Mouse (Mus musculus) brain, embryonic 14.5 days (tissue): ENCODE measurements around the gene Uts2r. TPM values are rescaled to one million over a fixed set of nuclear protein-coding genes. Genes with fewer than 3 reads are reported as not detected.

Experiments used
- DNase-seq: peaks from one replicate; pipeline ENCODE4 v3.0.0-alpha.2; 2011; ENCODE audit warnings: low read depth
- CTCF ChIP-seq: fragments of 200-500 bp; IDR thresholded peaks from 2 replicates; pipeline ENCODE4 v1.5.1; 2012; ENCODE audit warnings: inconsistent platforms, mild to moderate bottlenecking, moderate library complexity, borderline replicate concordance; ENCODE audit not compliant: insufficient read depth, insufficient read length; ENCODE audit errors: extremely low read depth
- POLR2A ChIP-seq: fragments of 200-500 bp; IDR thresholded peaks from 2 replicates; pipeline ENCODE4 v1.6.1; 2012; ENCODE audit warnings: mild to moderate bottlenecking, inconsistent platforms, borderline replicate concordance; ENCODE audit not compliant: poor library complexity, insufficient read depth, insufficient read length, severe bottlenecking; ENCODE audit errors: extremely low read depth
- polyA plus RNA-seq: library from polyadenylated mRNA; depleted of rRNA; stranded (reverse); fragments of >200 nt; gene quantifications from 2 replicates; pipeline ENCODE4 v1.2.3, GENCODE M21; 2012

The Uts2r gene
- polyA plus RNA-seq, 1 experiment: 0.30 TPM

DNA sequence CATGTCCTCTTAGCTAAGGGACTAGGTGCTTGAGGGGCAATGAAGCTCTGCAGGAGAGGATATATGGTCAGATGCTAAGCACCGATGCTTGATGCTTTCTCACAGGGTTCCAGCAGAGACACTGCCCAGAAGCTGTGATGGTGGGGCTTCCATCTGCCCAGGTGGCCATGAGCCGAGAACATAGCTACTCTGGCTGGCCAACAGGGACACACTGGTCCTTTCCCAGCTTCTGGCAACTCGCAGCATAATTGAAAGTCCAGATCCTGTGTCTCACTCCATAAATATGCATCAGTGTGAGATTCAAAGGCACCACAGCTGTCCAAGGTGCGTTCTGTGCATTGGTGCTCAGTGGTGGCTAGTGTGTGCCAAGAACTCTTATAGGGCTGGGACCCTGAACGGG is 13.1 kb downstream of the Uts2r start:
- DNase-seq: peak; percentile 5
- no peak for TF ChIP-seq POLR2A

DNA sequence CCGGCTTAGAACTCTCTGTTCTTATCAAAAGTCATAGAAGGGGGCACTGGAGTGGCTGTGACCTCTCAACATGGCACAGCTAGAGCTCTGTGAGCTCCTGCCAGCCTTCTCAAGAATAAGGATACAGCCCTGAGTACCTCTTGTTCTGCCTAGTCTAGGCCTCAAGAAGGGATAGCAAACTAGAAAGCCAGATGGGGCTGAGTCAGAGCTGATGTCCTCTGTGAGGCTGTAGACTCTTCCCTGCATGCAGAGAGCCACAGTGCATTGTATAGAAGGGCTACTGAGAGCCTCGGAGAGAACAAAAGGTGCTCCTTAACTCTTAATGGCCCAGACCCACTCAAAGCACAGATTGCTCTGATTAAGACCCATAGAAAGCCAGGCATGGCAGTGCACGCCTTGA is 14.2 kb downstream of the Uts2r start:
- peak; percentile 31 for DNase-seq
- no peak for TF ChIP-seq POLR2A
- TF ChIP-seq CTCF: no peak

DNA sequence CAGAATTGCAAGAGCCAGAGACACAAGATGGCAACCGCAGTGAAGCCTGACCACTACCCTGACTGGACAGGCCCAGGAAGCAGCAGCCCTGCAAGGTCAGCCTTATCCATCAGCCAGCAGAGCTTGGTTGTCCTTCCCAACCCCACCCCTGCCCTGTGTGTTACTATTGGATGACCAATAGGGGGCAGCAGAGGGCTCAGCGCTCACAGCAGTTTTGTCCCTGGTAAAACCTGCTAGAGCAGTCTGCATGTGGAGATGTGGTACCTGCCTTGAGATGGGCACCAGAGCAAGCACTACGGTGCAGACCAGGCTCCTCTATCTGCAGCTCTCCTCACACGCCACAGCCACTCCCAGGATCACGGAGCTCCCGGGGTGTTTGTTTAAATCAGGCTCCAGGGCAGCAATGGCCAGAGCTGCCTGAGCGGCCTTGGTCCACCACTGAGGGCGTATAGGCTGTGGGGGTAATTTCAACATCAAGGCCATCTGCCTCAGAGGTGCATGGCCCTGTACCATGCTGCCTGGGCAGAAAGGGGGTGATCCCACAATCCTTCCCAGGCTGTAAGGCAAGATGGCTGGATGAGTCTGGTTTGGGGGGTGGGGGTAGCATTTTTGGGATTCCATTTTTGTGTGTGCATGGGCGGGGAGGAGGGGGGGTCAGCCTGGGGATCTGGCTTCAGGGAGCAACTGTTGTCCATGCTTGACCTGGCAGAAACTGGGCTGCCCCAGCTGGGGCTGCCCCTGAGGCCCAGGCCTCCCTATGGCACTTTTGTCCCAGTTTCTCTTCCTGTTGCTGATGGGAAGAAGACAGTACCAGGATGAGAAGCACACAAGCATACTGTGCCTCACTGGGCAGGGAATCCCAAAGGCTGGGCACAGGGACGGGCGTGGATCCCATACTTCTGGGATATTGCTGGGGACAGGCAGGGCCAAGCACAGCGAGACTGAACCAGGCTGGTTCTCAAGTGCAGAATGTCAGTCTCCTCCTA is 16.5 kb downstream of the Uts2r start:
- peak; percentile 62 for DNase-seq

DNA sequence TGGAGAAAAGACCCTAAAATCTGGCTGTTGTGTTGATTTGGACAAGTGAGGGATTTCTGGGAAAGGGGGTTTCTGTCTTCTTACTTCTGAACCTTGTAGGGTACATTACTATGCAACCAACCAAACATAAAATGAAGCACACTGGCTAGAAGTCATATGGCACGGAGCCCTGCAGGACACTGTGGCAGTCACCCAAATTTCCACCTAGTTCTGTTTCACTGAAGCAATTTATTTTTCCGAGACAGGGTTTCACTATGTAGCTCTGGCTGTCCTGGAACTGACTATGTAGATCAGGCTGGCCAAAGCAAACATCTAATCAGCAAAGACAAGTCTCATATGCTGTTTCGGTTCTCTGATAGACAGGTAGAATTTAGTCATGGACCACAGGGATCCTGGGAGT is 29.6 kb downstream of the Uts2r start:
- no peak for DNase-seq

More for the DNA sequence above, 16.5 kb downstream of the Uts2r start:
- TF ChIP-seq POLR2A (no peak), CTCF (peak; percentile 86)

DNA sequence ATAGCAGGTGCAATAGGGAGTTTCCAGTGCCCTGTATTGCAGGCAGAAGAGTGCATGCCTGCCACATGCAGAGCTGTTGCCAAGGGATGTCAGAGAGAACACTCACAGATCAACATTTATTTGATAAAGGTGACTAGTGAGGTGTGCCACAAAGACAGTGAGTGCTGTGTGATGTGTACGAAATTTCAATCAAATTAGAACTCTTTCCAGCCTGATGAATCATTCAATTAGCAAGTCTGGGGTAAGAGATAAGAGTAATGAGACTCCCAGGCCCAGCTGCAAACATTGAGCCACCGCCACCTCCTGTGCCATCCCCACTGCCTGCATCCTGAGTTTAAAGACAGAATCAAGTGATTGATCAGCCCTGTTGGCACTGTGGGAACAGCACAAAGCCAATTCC is 32.7 kb downstream of the Uts2r start:
- DNase-seq: no peak
- TF ChIP-seq POLR2A (no peak), CTCF (no peak)

More for the DNA sequence above, 29.6 kb downstream of the Uts2r start:
- no peak for TF ChIP-seq CTCF
- TF ChIP-seq POLR2A: no peak

DNA sequence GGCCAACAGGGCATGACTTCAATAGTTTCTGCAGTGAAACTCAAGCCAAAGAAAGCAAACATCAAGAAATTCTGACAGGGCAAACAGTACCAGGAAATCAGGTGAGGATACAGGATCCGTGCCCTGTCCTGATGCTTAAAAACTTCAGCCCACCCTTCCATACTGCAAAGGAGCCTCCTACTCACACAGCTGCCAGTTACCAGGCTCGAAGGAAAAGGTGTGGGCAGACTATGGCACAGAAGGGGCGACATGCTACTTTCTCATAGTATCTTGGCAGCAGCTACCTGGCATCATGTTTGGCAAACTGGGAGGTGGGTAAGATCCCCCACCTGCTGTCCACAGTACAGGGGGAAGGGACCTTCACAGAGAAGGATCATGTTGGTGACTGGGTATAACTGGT is 33.3 kb downstream of the Uts2r start:
- DNase-seq: no peak
- TF ChIP-seq CTCF (no peak), POLR2A (no peak)

DNA sequence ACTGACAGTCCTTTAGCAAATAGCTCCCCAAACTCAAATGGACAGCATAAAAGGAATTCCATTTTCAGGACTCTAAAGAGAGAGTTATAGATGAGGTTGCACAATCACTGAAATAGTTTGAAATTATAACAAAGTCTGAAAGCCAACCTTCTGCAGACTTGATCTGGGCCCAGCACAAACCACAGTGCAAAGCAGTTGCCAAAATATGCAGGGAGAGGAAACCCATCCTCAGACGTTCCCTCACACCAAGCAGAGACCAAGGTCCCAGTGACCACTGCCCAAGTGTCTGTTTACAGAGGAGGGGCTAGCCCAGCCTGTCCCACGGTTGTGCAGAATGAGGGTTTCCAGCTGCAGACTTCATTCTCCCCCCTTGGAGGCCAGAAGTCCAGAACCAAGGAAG is 38.6 kb downstream of the Uts2r start:
- TF ChIP-seq POLR2A (no peak), CTCF (no peak)

DNA sequence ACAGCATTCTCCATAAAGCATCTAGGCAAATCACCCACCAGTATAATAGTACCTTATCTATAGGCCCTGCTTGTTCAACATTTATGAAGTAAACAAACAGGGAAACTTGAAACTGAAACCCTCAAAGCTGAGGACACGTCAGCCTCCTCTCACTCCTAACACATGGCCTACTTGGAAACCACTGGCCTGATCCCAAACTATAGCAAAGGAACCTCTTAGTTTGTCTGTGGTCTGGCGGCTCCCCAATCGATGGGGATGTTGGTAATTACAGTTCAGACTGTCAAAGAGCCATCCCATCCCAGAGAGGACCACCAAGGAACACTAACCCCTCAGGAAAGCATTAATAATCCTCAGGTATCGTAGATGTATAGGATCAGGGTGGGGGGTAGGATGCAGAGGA is 39.8 kb downstream of the Uts2r start:
- DNase-seq: no peak
- TF ChIP-seq POLR2A: no peak
- no peak for TF ChIP-seq CTCF

More for the DNA sequence above, 38.6 kb downstream of the Uts2r start:
- no peak for DNase-seq

DNA sequence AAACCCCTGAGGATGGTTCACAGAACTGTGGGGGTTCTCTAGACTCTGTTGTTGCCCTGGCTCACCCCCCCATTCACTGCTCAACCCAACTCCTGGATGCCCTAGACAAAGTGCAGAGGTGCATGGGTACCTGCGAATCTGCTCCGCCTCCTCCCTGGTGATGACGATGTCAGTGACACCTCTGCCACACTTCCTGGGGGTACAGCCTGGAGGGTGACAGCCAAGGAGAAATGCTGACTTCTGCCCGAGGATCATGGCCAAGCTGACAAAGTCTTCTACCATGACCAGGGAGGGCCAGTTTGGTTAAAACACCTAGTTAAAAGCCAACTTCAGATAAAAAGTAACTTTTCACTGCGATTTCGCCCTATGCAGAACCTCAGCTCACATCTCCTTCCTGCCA is 40.7 kb downstream of the Uts2r start:
- DNase-seq: no peak
- no peak for TF ChIP-seq POLR2A
- TF ChIP-seq CTCF: no peak

DNA sequence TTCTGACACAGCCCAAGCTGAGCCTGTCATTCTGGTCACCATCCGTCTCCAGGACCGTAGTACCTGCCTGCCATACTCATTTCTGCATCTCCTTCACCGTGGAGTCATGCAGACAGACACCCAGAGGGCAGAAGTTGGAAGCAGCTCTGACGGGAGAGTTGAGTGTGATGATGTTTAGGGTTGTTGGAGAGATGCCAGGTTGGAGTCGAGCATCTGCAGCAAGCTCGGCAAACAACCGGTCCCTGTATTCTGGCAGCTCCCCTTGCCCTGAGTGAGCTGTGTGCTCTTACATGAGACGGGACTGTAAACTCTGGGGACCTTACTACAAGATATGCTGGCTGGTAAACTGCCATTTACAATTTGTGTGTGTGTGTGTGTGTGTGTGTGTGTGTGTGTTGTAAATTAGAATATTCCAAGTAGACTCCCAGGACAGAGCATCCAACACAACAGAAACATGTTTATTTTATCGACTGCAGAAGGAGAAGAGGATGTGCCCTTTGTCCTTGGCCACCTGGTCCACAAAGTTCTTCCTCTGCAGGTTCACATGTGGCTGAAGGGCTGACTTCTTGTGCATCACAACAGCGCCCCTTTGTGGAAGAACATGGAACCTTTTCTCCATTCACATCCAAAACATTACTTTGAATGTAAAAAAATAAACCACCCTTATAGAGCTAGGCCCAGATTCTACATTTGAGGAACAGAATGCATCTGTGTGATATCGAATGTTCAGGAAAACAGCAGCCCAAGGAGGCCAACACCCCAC is 41.5 kb downstream of the Uts2r start:
- TF ChIP-seq CTCF: peak; percentile 60; the same call in 1 of the 2 replicates
- TF ChIP-seq POLR2A: no peak

DNA sequence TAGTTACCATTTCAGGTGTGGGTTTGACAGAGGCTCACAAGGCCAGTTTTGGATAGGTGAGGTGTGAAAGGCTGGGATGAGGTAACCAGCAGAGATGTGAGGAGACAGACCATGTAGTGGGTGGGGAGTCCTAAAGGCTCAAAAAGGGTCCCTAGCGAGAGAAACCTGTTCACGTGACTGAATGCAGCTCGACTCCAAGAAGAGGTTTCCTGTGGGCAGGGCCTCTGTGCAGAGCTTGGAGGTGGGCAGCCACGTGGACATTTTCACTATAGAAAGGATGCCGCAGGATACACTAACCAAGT is 43.7 kb downstream of the Uts2r start:
- TF ChIP-seq CTCF (no peak), POLR2A (no peak)
- no peak for DNase-seq

More for the DNA sequence above, 41.5 kb downstream of the Uts2r start:
- peak; percentile 47 for DNase-seq
